Mouse (Mus musculus): ENCODE results near the gene Fuca1.

GRCm38 (mm10) chr4:135928376-135928775 is 7.8 kb downstream of the Fuca1 start:
- TF ChIP-seq CTCF (IDR thresholded peaks at IDR 0.05; ENCODE audit: control insufficient read depth, insufficient read depth, low read length) (no peak), POLR2A (IDR thresholded peaks at IDR 0.05; ENCODE audit: borderline replicate concordance, control insufficient read depth, low read depth, low read length) (no peak)

All from bone marrow, adult 2 months (tissue).